In the genomic region with DNA sequence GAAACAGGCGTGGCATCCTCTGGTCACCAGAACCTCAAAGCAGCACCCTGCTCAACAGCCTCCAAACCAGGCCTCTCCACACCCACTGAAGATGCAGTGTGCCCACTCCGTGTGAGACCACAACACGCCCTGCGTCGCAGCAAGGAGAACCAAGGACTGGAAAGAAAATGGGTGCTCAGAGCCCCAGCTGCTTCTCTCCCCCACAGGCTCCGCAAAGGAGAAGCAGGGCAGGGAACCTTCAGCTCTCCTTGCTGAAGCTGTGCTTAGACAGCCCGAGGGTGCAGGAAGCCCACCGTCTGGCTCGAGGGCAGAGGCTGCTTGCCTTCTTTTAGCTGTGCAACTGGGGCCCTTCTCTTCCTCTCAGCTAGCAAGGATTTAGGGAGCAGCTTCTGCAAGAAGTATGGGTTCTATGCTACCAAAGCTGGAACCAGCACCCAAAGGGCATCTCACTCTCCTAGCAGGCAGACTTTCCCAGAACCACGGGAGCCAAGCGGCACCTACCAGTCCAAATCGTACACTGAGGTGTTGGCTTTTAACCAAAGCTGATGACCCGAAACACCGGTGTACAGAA, we compare ENCODE assay signal across 8 mouse cellular contexts. TPM values are rescaled to one million over a fixed set of nuclear protein-coding genes. Genes with fewer than 3 reads are reported as not detected.
DNase-seq lines count a peak whose midpoint lies in the region; ATAC-seq lines count a peak whose summit lies in the region.

No protein-coding gene starts in this region.

- no peaks in the 10 kb centered on the region for H3K36me3 ChIP-seq in heart, embryonic 10.5 days
- peaks cover 29% of the 10 kb centered on the region for H3K36me3 ChIP-seq in forebrain, embryonic 13.5 days (ENCODE audit: poor library complexity, severe bottlenecking)
- H3K36me3 ChIP-seq in limb, embryonic 13.5 days, result peaks cover 4% of the 10 kb centered on the region; the same call in 1 of the 2 replicates

- peak overlapping the region; percentile 82 for H3K4me2 ChIP-seq in forebrain, embryonic 13.5 days
- peak overlapping the region; percentile 86 for H3K4me2 ChIP-seq in limb, embryonic 13.5 days (replicated peaks)

- peaks cover 24% of the 10 kb centered on the region for H3K27me3 ChIP-seq in heart, embryonic 10.5 days (ENCODE audit: insufficient read depth, poor library complexity, severe bottlenecking)
- H3K27me3 ChIP-seq in forebrain, embryonic 13.5 days, result no peaks in the 10 kb centered on the region
- no peaks in the 10 kb centered on the region for H3K27me3 ChIP-seq in limb, embryonic 13.5 days

- no peaks in the 10 kb centered on the region for H3K9me3 ChIP-seq in heart, embryonic 10.5 days
- no peaks in the 10 kb centered on the region for H3K9me3 ChIP-seq in forebrain, embryonic 13.5 days (replicated peaks)
- H3K9me3 ChIP-seq in limb, embryonic 13.5 days, result no peaks in the 10 kb centered on the region

- H3K4me3 ChIP-seq in heart, embryonic 10.5 days, result peak overlapping the region; percentile 3; the same call in 1 of the 2 replicates
- peak overlapping the region; percentile 92 for H3K4me3 ChIP-seq in forebrain, embryonic 13.5 days
- H3K4me3 ChIP-seq in limb, embryonic 13.5 days, result peak overlapping the region; percentile 69

- WGBS in heart, embryonic 10.5 days, result 51% methylated on average over 14 of the region's 14 CpGs
- under 1% methylated on average over 14 of the region's 14 CpGs for WGBS in forebrain, embryonic 13.5 days
- WGBS in limb, embryonic 13.5 days, result 38% methylated on average over 14 of the region's 14 CpGs

- H3K9ac ChIP-seq in forebrain, embryonic 13.5 days, result peak overlapping the region; percentile 92
- peak overlapping the region; percentile 78 for H3K9ac ChIP-seq in limb, embryonic 13.5 days

- no peak for DNase-seq in heart, embryonic 10.5 days (ENCODE audit: low spot score)
- DNase-seq in heart, adult 8-10 months (ENCODE audit: low spot score), result no peak
- peak; percentile 49 for DNase-seq in right cerebral cortex, adult 18-20 months
- no peak for DNase-seq in right cerebral cortex, postnatal 36 days (ENCODE audit: low spot score in 2 of 2)
- DNase-seq in right cerebral cortex, postnatal 4 days, result peak; percentile 41
- DNase-seq in urinary bladder, postnatal 4 days (ENCODE audit: low spot score in 2 of 2), result no peak

- peak; percentile 28 for ATAC-seq in forebrain, embryonic 13.5 days
- ATAC-seq in limb, embryonic 13.5 days (ENCODE audit: low FRiP score, low read depth), result no peak

- peaks cover 28% of the 10 kb centered on the region for H3K4me1 ChIP-seq in heart, embryonic 10.5 days
- H3K4me1 ChIP-seq in forebrain, embryonic 13.5 days, result peaks cover 56% of the 10 kb centered on the region
- H3K4me1 ChIP-seq in limb, embryonic 13.5 days, result peaks cover 51% of the 10 kb centered on the region

- peak overlapping the region; percentile 36; the same call in 1 of the 2 replicates for H3K27ac ChIP-seq in heart, embryonic 10.5 days
- H3K27ac ChIP-seq in forebrain, embryonic 13.5 days, result peak overlapping the region; percentile 96
- no peak overlapping the region for H3K27ac ChIP-seq in limb, embryonic 13.5 days

RNA-seq across cellular contexts. Expression of gene Srgap3, which starts 1.8 kb away (rescaled TPM):
- polyA plus RNA-seq in heart, embryonic 10.5 days (2016; fragmentation: Nextera tagmentation; extraction: Ambion mirVana), result 0.74 and 1.4 TPM in 2 replicates
- under 1 TPM; 0.65 to 0.90 (median 0.77) TPM for total RNA-seq in heart, adult 8-10 months (2022)
- polyA plus RNA-seq in forebrain, embryonic 13.5 days (2015; fragmentation: Nextera tagmentation; extraction: Ambion mirVana), result 30.1 and 33.6 TPM in 2 replicates
- 6.9 and 7.0 TPM in 2 replicates for polyA plus RNA-seq in limb, embryonic 13.5 days (2015; fragmentation: Nextera tagmentation; extraction: Ambion mirVana)

Comparison
In these comparisons a context has a peak if more than half of its experiments do, and no peak if none do; other contexts are left out.
1. DNase-seq: peak in right cerebral cortex, adult 18-20 months (single experiment) and right cerebral cortex, postnatal 4 days (single experiment); none in heart, embryonic 10.5 days (single experiment), heart, adult 8-10 months (single experiment), right cerebral cortex, postnatal 36 days (0 of 2) and urinary bladder, postnatal 4 days (0 of 2).
2. H3K4me3 ChIP-seq: peak in every context shown above with its lines; median percentile 92 in forebrain, embryonic 13.5 days; 69 in limb, embryonic 13.5 days; 3 in heart, embryonic 10.5 days.